ENCODE assay signal across 15 mouse cellular contexts in genomic region chr2:156626544-156626943, GRCm38 (mm10). TPM values are rescaled to one million over a fixed set of nuclear protein-coding genes. Genes with fewer than 3 reads are reported as not detected.
DNase-seq lines count a peak whose midpoint lies in the region; ATAC-seq lines count a peak whose summit lies in the region.
"Had no signal": no experiment of that assay in that cellular context is flagged by ENCODE, and none has a peak within 500 bp of the region (broad histone marks: within the 10 kb centered on the region; RNA-seq: fewer than 3 reads in every experiment).

No protein-coding gene starts in this region.

- 0 out of 2 replicates have a peak overlapping the region, but pooled peaks have one; percentile 4 for H3K4me2 ChIP-seq in heart, embryonic 14.5 days (ENCODE audit: low read length)
- H3K4me2 ChIP-seq: hindbrain, embryonic 15.5 days; liver, embryonic 11.5 days had no signal

- H3K9me3 ChIP-seq in heart, embryonic 14.5 days (ENCODE audit: control insufficient read depth, low read length), result peaks cover 12% of the 10 kb centered on the region; the same call in 1 of the 2 replicates
- H3K9me3 ChIP-seq: hindbrain, embryonic 15.5 days had no signal

- peaks cover 49% of the 10 kb centered on the region for H3K27me3 ChIP-seq in heart, embryonic 14.5 days (ENCODE audit: control insufficient read depth, insufficient read depth, low read length)
- H3K27me3 ChIP-seq: hindbrain, embryonic 15.5 days had no signal

- peak overlapping the region; percentile 33 to 80 for H3K27ac ChIP-seq in heart, embryonic 14.5 days (replicated peaks in 1 of 2; ENCODE audit: control insufficient read depth in 1 of 2, insufficient read depth in 1 of 2, low read depth in 2 of 2, low read length in 2 of 2)
- H3K27ac ChIP-seq: gastrocnemius, adult 2 months; hindbrain, embryonic 15.5 days; left cerebral cortex, adult 2 months had no signal

- intact Hi-C loops in left cerebral cortex, postnatal 10 days (cut with DNase I), result no loop called here

- no peaks in the 10 kb centered on the region for H3K36me3 ChIP-seq in heart, embryonic 14.5 days (ENCODE audit: control insufficient read depth, insufficient read depth, low read length)
- H3K36me3 ChIP-seq: hindbrain, embryonic 15.5 days had no signal

- peak; percentile 88 for ATAC-seq in heart, embryonic 14.5 days (ENCODE audit: insufficient number of reproducible peaks, insufficient read depth, low FRiP score, low read depth)
- ATAC-seq: Patski had no signal

- peak; percentile 31 for DNase-seq in kidney, adult 11 months
- DNase-seq in kidney, postnatal 10 days, result no peak
- peak; percentile 94 for DNase-seq in NIH3T3 (ENCODE audit: low read depth)
- peak; percentile 18 for DNase-seq in lung, postnatal 14 days
- no peak for DNase-seq in spleen, postnatal 14 days (ENCODE audit: low spot score in 2 of 2)
- no peak for DNase-seq in cerebellum, adult 11-12 months
- no peak for DNase-seq in left cerebral cortex, postnatal 10 days (ENCODE audit: extremely low spot score in 1 of 2, low spot score in 2 of 2)
- DNase-seq: adrenal gland, adult 8-10 months; gastrocnemius, adult 2 months; kidney, postnatal 14 days had no signal

- 6% methylated on average over 8 of the region's 8 CpGs for WGBS in heart, embryonic 14.5 days

- H3K4me1 ChIP-seq in heart, embryonic 14.5 days (ENCODE audit: control insufficient read depth in 2 of 2, insufficient read depth in 2 of 2, low read length in 2 of 2), result peaks cover 20 to 28% of the 10 kb centered on the region in 2 experiments

- H3K4me3 ChIP-seq in heart, embryonic 14.5 days (ENCODE audit: control insufficient read depth in 1 of 2, insufficient read depth in 1 of 2, low read depth in 1 of 2, low read length in 2 of 2), result no peak overlapping the region
- H3K4me3 ChIP-seq: gastrocnemius, adult 2 months; hindbrain, embryonic 15.5 days; left cerebral cortex, adult 2 months had no signal

- H3K9ac ChIP-seq in heart, embryonic 14.5 days (ENCODE audit: low read length), result no peak overlapping the region
- H3K9ac ChIP-seq: hindbrain, embryonic 15.5 days had no signal

RNA-seq across cellular contexts. Expression of gene Dlgap4, which starts 13.0 kb away (rescaled TPM):
- 51.4 and 57.6 TPM in 2 replicates for polyA plus RNA-seq in heart, embryonic 14.5 days (2014; fragmentation: Nextera tagmentation; extraction: Ambion mirVana)
- total RNA-seq in left cerebral cortex, postnatal 10 days (2021), result 100 to 1,000 TPM; 240 to 258 TPM

Comparison
In these comparisons a context has a peak if more than half of its experiments do, and no peak if none do; other contexts are left out.
1. DNase-seq: peak in kidney, adult 11 months (single experiment), NIH3T3 (single experiment) and lung, postnatal 14 days (single experiment); none in kidney, postnatal 10 days (single experiment), spleen, postnatal 14 days (0 of 2), cerebellum, adult 11-12 months (single experiment) and left cerebral cortex, postnatal 10 days (0 of 2).